Mouse (Mus musculus) MEL (cell line): Measurements from ENCODE around the gene Pigl. TPM values are rescaled to one million over a fixed set of nuclear protein-coding genes. Genes with fewer than 3 reads are reported as not detected.

Experiments
- DNase-seq: peaks from one replicate; pipeline ENCODE4 v3.0.0; 2011; ENCODE audit warnings: low read depth, low spot score
- H3K27ac ChIP-seq: 2 replicates; pipeline ENCODE4 v1.5.1; 2012; ENCODE audit warnings: low read depth, mild to moderate bottlenecking, control low read depth, low read length, moderate library complexity; ENCODE audit not compliant: control insufficient read depth
- H3K27me3 ChIP-seq, 2 experiments: fragments of 150-350 bp in 1 of 2; sonication (generic) in 1 of 2; 2 replicates each; pipeline ENCODE4 v1.6.1; 2012; ENCODE audit warnings: low read length in 2 of 2, mild to moderate bottlenecking in 2 of 2, improper control_type of control experiment in 1 of 2, moderate library complexity in 1 of 2; ENCODE audit not compliant: insufficient read depth in 2 of 2, control insufficient read depth in 1 of 2
- H3K36me3 ChIP-seq, 2 experiments: 2 replicates each; pipeline ENCODE4 v1.6.1; 2012 to 2014; ENCODE audit warnings: low read length in 2 of 2, improper control_type of control experiment in 1 of 2, inconsistent platforms in 1 of 2, mild to moderate bottlenecking in 1 of 2; ENCODE audit not compliant: insufficient read depth in 2 of 2, control insufficient read depth in 1 of 2
- H3K4me1 ChIP-seq, 2 experiments: fragments of 150-350 bp in 1 of 2; sonication (generic) in 1 of 2; 2 replicates each; pipeline ENCODE4 v1.6.1; 2012; ENCODE audit warnings: low read length in 2 of 2, improper control_type of control experiment in 1 of 2, mild to moderate bottlenecking in 1 of 2; ENCODE audit not compliant: insufficient read depth in 2 of 2, control insufficient read depth in 1 of 2
- H3K4me3 ChIP-seq, 2 experiments: fragments of 150-350 bp in 1 of 2; sonication (generic) in 1 of 2; 2 replicates each; pipeline ENCODE4 v1.5.1; 2012; ENCODE audit warnings: low read depth in 2 of 2, low read length in 2 of 2, mild to moderate bottlenecking in 2 of 2, moderate library complexity in 2 of 2, control low read depth in 1 of 2, improper control_type of control experiment in 1 of 2; ENCODE audit not compliant: control insufficient read depth in 1 of 2, insufficient read depth in 1 of 2
- H3K79me2 ChIP-seq: 2 replicates; pipeline ENCODE4 v1.6.1; 2012; ENCODE audit warnings: mild to moderate bottlenecking, low read length, moderate library complexity; ENCODE audit not compliant: control insufficient read depth, poor library complexity, insufficient read depth
- H3K9ac ChIP-seq: 2 replicates; pipeline ENCODE4 v1.6.1; 2012; ENCODE audit warnings: low read depth, mild to moderate bottlenecking, control low read depth, low read length, moderate library complexity; ENCODE audit not compliant: control insufficient read depth, poor library complexity, severe bottlenecking
- H3K9me3 ChIP-seq: fragments of 150-350 bp; sonication (generic); replicated peaks from 2 replicates; pipeline ENCODE4 v1.6.1; 2012; ENCODE audit warnings: mild to moderate bottlenecking, low read length, improper control_type of control experiment, moderate library complexity; ENCODE audit not compliant: insufficient read depth
- BHLHE40 ChIP-seq: IDR thresholded peaks from 2 replicates; pipeline ENCODE4 v1.6.1; 2012; ENCODE audit warnings: low read depth, mild to moderate bottlenecking, inconsistent platforms, low read length, improper control_type of control experiment, borderline replicate concordance
- CHD1 ChIP-seq: IDR thresholded peaks from 2 replicates; pipeline ENCODE4 v1.6.1; 2012; ENCODE audit warnings: low read depth, mild to moderate bottlenecking, inconsistent platforms, low read length, improper control_type of control experiment
- ELF1 ChIP-seq: IDR thresholded peaks from 2 replicates; pipeline ENCODE4 v1.6.1; 2014; ENCODE audit warnings: low read depth, mild to moderate bottlenecking, inconsistent platforms, low read length, improper control_type of control experiment, moderate library complexity
- EP300 ChIP-seq, 2 experiments: IDR thresholded peaks; 2 replicates each; pipeline ENCODE4 v1.6.1; 2011; ENCODE audit warnings: improper control_type of control experiment in 2 of 2, low read length in 2 of 2, low read depth in 1 of 2, mild to moderate bottlenecking in 1 of 2
- ETS1 ChIP-seq: IDR thresholded peaks from 2 replicates; pipeline ENCODE4 v1.6.1; 2012; ENCODE audit warnings: low read depth, mild to moderate bottlenecking, inconsistent platforms, low read length, improper control_type of control experiment, moderate library complexity
- HCFC1 ChIP-seq: IDR thresholded peaks from 2 replicates; pipeline ENCODE4 v1.6.1; 2012; ENCODE audit warnings: low read depth, mild to moderate bottlenecking, inconsistent platforms, low read length, improper control_type of control experiment, moderate library complexity
- JUND ChIP-seq: IDR thresholded peaks from 2 replicates; pipeline ENCODE4 v1.6.1; 2011; ENCODE audit warnings: low read depth, mild to moderate bottlenecking, improper control_type of control experiment, low read length
- KAT2A ChIP-seq: conservative IDR thresholded peaks from 2 replicates; pipeline ENCODE4 v1.6.1; 2012; ENCODE audit warnings: low read depth, low read length, improper control_type of control experiment, inconsistent platforms
- MAFK ChIP-seq: IDR thresholded peaks from 2 replicates; pipeline ENCODE4 v1.6.1; 2011; ENCODE audit warnings: low read depth, mild to moderate bottlenecking, low read length, improper control_type of control experiment, borderline replicate concordance
- MAX ChIP-seq: IDR thresholded peaks from 2 replicates; pipeline ENCODE4 v1.6.1; 2011; ENCODE audit warnings: low read length, improper control_type of control experiment
- MEF2A ChIP-seq: IDR thresholded peaks from 2 replicates; pipeline ENCODE4 v1.6.1; 2014; ENCODE audit warnings: low read depth, mild to moderate bottlenecking, inconsistent platforms, low read length, improper control_type of control experiment; ENCODE audit not compliant: poor library complexity, insufficient replicate concordance, severe bottlenecking; ENCODE audit errors: extremely low read depth
- MYB ChIP-seq: IDR thresholded peaks from 2 replicates; pipeline ENCODE4 v1.6.1; 2011; ENCODE audit warnings: mild to moderate bottlenecking, low read depth, low read length, improper control_type of control experiment
- MYC ChIP-seq: IDR thresholded peaks from 2 replicates; pipeline ENCODE4 v1.6.1; 2011; ENCODE audit warnings: low read depth, mild to moderate bottlenecking, low read length, improper control_type of control experiment, moderate library complexity
- NELFE ChIP-seq: IDR thresholded peaks from 2 replicates; pipeline ENCODE4 v1.6.1; 2011; ENCODE audit warnings: low read depth, low read length, improper control_type of control experiment
- NRF1 ChIP-seq: IDR thresholded peaks from 2 replicates; pipeline ENCODE4 v1.6.1; 2014; ENCODE audit warnings: low read depth, mild to moderate bottlenecking, inconsistent platforms, low read length, improper control_type of control experiment, moderate library complexity; ENCODE audit not compliant: poor library complexity, insufficient read depth, severe bottlenecking
- RCOR1 ChIP-seq: IDR thresholded peaks from 2 replicates; pipeline ENCODE4 v1.6.1; 2012; ENCODE audit warnings: low read depth, mild to moderate bottlenecking, inconsistent platforms, low read length, improper control_type of control experiment
- TCF12 ChIP-seq: IDR thresholded peaks from 2 replicates; pipeline ENCODE4 v1.6.1; 2014; ENCODE audit warnings: low read depth, mild to moderate bottlenecking, inconsistent platforms, low read length, improper control_type of control experiment, moderate library complexity
- USF1 ChIP-seq: IDR thresholded peaks from 2 replicates; pipeline ENCODE4 v1.6.1; 2014; ENCODE audit warnings: low read depth, mild to moderate bottlenecking, inconsistent platforms, low read length, improper control_type of control experiment, moderate library complexity
- ZKSCAN1 ChIP-seq: IDR thresholded peaks from 2 replicates; pipeline ENCODE4 v1.6.1; 2012; ENCODE audit warnings: low read depth, mild to moderate bottlenecking, inconsistent platforms, low read length, improper control_type of control experiment, moderate library complexity
- polyA plus RNA-seq, 2 experiments: library from polyadenylated mRNA; stranded (reverse) in 1 of 2; unstranded in 1 of 2; fragments of >175 nt in 1 of 2; fragments of >200 nt in 1 of 2; gene quantifications; 2 replicates each; pipeline versions ENCODE4 v1.2.1 to v1.2.4; 2012; ENCODE audit warnings: low replicate concordance in 2 of 2, low read depth in 1 of 2; ENCODE audit not compliant: insufficient read length in 2 of 2, insufficient read depth in 1 of 2, missing spikeins in 1 of 2
- total RNA-seq: library from RNA; depleted of rRNA; stranded (reverse); fragments of 300-350 nt; gene quantifications from 2 replicates; pipeline ENCODE4 v1.2.3, GENCODE M21; 2012

Gene Pigl
- total and polyA plus RNA-seq, 3 experiments: 2.0 to 4.1 TPM; not detected in 1

GRCm38 (mm10) chr11:62555896-62556412 is 97.7 kb downstream of the Pigl start:
- H3K36me3 ChIP-seq: peaks cover 10 to 25% of the 10 kb centered on the region in 2 experiments
- H3K27me3 ChIP-seq: no peaks in the 10 kb centered on the region
- no peaks in the 10 kb centered on the region for H3K9me3 ChIP-seq
- DNase-seq: no peak
- no peak overlapping the region for H3K4me3 ChIP-seq
- no peak overlapping the region for H3K27ac ChIP-seq
- TF ChIP-seq RCOR1 (no peak), ELF1 (no peak), MYC (no peak), KAT2A (no peak), MYB (no peak), EP300 (IDR thresholded peaks at IDR 0.05; ENCODE audit: low read depth in 1 of 2, low read length in 2 of 2) (no peak), NELFE (no peak), JUND (no peak), ZKSCAN1 (no peak), MAX (no peak), MAFK (no peak), NRF1 (no peak), CHD1 (no peak), HCFC1 (no peak), BHLHE40 (no peak)
- H3K79me2 ChIP-seq: peaks cover 23% of the 10 kb centered on the region
- H3K4me1 ChIP-seq: peaks cover 7 to 19% of the 10 kb centered on the region in 2 experiments; a peak in 3 of 4 replicates
- no peak overlapping the region for H3K9ac ChIP-seq

GRCm38 (mm10) chr11:62557205-62557604 is 98.9 kb downstream of the Pigl start:
- H3K4me1 ChIP-seq: peaks cover 7 to 19% of the 10 kb centered on the region in 2 experiments; a peak in 3 of 4 replicates
- no peak overlapping the region for H3K4me3 ChIP-seq
- TF ChIP-seq MEF2A (no peak), HCFC1 (no peak), TCF12 (no peak), USF1 (no peak), ETS1 (no peak)
- H3K9me3 ChIP-seq: no peaks in the 10 kb centered on the region
- no peaks in the 10 kb centered on the region for H3K27me3 ChIP-seq
- H3K9ac ChIP-seq: no peak overlapping the region
- H3K27ac ChIP-seq: no peak overlapping the region
- no peak for DNase-seq
- H3K79me2 ChIP-seq: peaks cover 16% of the 10 kb centered on the region
- H3K36me3 ChIP-seq: peaks cover 10 to 25% of the 10 kb centered on the region in 2 experiments
